Mouse (Mus musculus) C2C12 (cell line): ENCODE measurements at regions not wholly inside any gene's neighbourhood (a gene's known extent, or its start where the extent isn't known, plus 50 kb on each side); places are given as distances from the start of the nearest gene placed in this dataset.

ENCODE experiments used
- H3K27me3 ChIP-seq: one replicate; pipeline ENCODE4 v1.6.1; 2011; ENCODE audit not compliant: control insufficient read depth, insufficient read depth, insufficient read length
- H3K36me3 ChIP-seq: one replicate; pipeline ENCODE4 v1.6.1; 2011; ENCODE audit not compliant: control insufficient read depth, insufficient read depth
- H3K4me3 ChIP-seq: one replicate; pipeline ENCODE4 v1.5.1; 2011; ENCODE audit warnings: mild to moderate bottlenecking, control low read depth; ENCODE audit not compliant: poor library complexity, insufficient read depth, severe bottlenecking
- H3K79me2 ChIP-seq: one replicate; pipeline ENCODE4 v1.6.1; 2011; ENCODE audit not compliant: control insufficient read depth, insufficient read depth
- H3K79me3 ChIP-seq: one replicate; pipeline ENCODE4 v1.6.1; 2011; ENCODE audit warnings: low read depth, control low read depth
- H3ac ChIP-seq: one replicate; pipeline ENCODE3; 2011; ENCODE audit warnings: low read depth; ENCODE audit not compliant: control insufficient read depth, insufficient read length
- CEBPB ChIP-seq: IDR thresholded peaks from one replicate; pipeline ENCODE4 v1.6.1; 2011; ENCODE audit warnings: low read depth, mild to moderate bottlenecking, control low read depth, moderate library complexity
- CTCF ChIP-seq: IDR thresholded peaks from one replicate; pipeline ENCODE4 v1.5.1; 2011; ENCODE audit not compliant: control insufficient read depth, insufficient read depth, insufficient read length
- FOSL1 ChIP-seq: IDR thresholded peaks from one replicate; pipeline ENCODE4 v1.8.0; 2011; ENCODE audit warnings: mild to moderate bottlenecking, low read length; ENCODE audit not compliant: poor library complexity, insufficient read depth, severe bottlenecking
- MAX ChIP-seq: IDR thresholded peaks from one replicate; pipeline ENCODE4 v1.6.1; 2011; ENCODE audit warnings: mild to moderate bottlenecking, control low read depth
- MYOD1 ChIP-seq: IDR thresholded peaks from one replicate; pipeline ENCODE4 v1.6.1; 2011; ENCODE audit warnings: low read depth; ENCODE audit not compliant: control insufficient read depth, insufficient read length
- MYOG ChIP-seq: IDR thresholded peaks from one replicate; pipeline ENCODE4 v1.6.1; 2011; ENCODE audit not compliant: control insufficient read depth, insufficient read length; ENCODE audit errors: extremely low read depth
- USF1 ChIP-seq: IDR thresholded peaks from one replicate; pipeline ENCODE4 v1.6.1; 2011; ENCODE audit warnings: low read depth, mild to moderate bottlenecking, control low read depth, moderate library complexity

DNA sequence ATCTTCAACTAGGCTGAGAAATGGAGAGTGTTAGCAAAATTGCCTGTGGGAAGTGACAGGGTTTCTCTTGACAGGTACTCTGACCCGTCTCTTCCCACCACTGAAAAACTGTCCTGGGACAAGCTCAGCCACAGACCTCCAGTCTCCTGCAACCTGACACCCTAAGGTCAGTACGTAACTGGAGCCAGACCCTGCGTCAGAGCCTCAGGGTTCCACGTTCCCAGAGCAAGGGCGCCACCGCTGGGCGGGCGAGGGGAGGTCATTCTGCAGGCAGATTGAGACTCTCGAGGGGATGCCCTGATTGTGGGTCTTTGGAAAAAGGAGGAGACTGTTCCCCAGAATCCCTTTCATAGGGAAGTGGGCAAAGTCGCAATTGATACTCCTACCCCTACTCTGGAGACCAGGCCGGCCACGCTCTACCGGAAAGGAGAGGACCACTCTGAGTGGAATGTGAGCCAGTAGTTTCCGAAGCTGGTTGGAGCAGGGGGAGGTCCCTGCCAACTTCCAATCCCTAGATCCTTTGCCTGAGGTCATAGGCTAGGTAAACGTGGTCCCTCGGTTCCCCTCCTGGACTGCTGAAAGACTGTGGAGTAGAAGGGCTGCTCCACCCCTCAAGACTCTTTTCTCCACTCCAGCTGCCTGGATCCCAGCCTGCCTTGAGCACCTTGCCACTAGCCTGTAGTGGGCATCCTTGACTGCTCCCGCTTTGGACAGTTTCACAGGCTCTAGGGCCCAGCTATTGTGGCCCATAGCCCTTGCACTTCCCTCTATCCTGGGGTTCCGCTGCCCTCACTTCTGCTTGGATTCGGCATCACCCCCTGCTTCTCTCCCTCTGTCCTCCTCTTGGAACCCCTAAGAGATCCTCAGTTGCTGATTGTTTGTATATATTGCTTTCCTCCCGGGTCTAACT lies 61.0 kb upstream of the Lpcat1 start:
- peak; percentile 29 for TF ChIP-seq CTCF
- TF ChIP-seq CEBPB: no peak
- Histone ChIP-seq H3K79me2 (no peaks in the 10 kb centered on the region), H3K79me3 (no peaks in the 10 kb centered on the region), H3ac (no peak overlapping the region), H3K36me3 (no peaks in the 10 kb centered on the region), H3K4me3 (no peak overlapping the region), H3K27me3 (no peaks in the 10 kb centered on the region)

DNA sequence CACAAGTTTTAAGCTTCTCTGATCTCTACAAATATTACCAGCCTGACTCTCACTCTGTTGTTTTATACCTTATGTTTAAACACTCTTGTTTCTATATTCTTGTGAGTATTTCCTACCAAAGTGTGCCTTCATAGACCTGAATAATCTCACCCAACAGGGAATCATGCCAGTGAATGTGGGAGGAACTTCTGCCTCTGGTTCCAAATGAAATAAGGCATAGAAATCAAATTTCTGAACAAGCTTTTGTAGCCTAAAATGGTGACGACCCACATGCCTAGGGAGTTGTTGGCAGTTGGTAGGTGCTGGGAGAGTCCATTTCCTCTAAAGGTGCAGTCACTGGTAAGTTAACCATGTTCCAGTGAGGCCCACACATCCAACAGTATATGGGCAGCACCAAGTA lies 66.1 kb upstream of the Lpcat1 start:
- Histone ChIP-seq H3K79me3 (no peaks in the 10 kb centered on the region), H3K27me3 (peaks cover 5% of the 10 kb centered on the region), H3K36me3 (no peaks in the 10 kb centered on the region), H3K79me2 (no peaks in the 10 kb centered on the region), H3K4me3 (no peak overlapping the region), H3ac (no peak overlapping the region)
- TF ChIP-seq FOSL1 (no peak), MYOG (no peak), USF1 (no peak), MYOD1 (no peak), MAX (no peak), CTCF (no peak), CEBPB (no peak)

- Histone ChIP-seq H3K79me2 (no peaks in the 10 kb centered on the region), H3K27me3 (peaks cover 8% of the 10 kb centered on the region), H3K4me3 (no peak overlapping the region), H3ac (no peak overlapping the region), H3K79me3 (no peaks in the 10 kb centered on the region), H3K36me3 (no peaks in the 10 kb centered on the region)
- TF ChIP-seq CEBPB (no peak), FOSL1 (no peak), MYOD1 (no peak), MYOG (no peak), CTCF (no peak), MAX (no peak), USF1 (no peak)
Observed at GRCm38 (mm10) chr13:73397033-73397432, 68.7 kb upstream of the Ndufs6 start.

- H3K79me3 ChIP-seq: no peaks in the 10 kb centered on the region
- no peak overlapping the region for H3K4me3 ChIP-seq
- no peaks in the 10 kb centered on the region for H3K79me2 ChIP-seq
- H3ac ChIP-seq: no peak overlapping the region
- H3K36me3 ChIP-seq: no peaks in the 10 kb centered on the region
- TF ChIP-seq MYOD1 (no peak), MAX (no peak), CEBPB (no peak), FOSL1 (no peak), MYOG (no peak), CTCF (no peak), USF1 (no peak)
- peaks cover 8% of the 10 kb centered on the region for H3K27me3 ChIP-seq
Observed at GRCm38 (mm10) chr13:73395856-73396255, 67.5 kb upstream of the Ndufs6 start.

- no peaks in the 10 kb centered on the region for H3K79me2 ChIP-seq
- H3K79me3 ChIP-seq: no peaks in the 10 kb centered on the region
- peaks cover 3% of the 10 kb centered on the region for H3K27me3 ChIP-seq
- no peak overlapping the region for H3K4me3 ChIP-seq
- TF ChIP-seq CEBPB (no peak), USF1 (no peak), MAX (no peak), MYOG (no peak), CTCF (no peak), MYOD1 (no peak), FOSL1 (no peak)
- H3ac ChIP-seq: no peak overlapping the region
- no peaks in the 10 kb centered on the region for H3K36me3 ChIP-seq
Observed at GRCm38 (mm10) chr13:73389051-73389450, 60.7 kb upstream of the Ndufs6 start.

DNA sequence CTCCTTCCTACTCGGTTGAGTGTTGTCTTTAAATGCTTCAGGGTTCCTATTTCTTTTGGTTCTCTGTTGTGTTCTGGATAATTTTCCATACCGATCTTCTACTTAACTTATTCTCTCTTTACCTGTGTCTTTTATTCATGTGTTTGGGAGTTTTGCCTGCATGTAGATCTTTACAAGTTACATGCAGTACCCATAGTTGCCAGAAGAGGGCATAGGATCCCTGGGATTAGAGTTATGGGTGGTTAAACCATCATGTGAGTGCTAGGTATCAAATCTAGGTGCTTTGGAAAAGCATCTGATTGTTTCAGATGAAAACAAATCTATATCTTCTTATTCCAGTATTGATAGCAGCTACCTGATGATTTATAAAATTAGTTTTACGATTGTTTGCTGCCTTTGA lies 55.2 kb upstream of the Ndufs6 start:
- Histone ChIP-seq H3K4me3 (no peak overlapping the region), H3ac (no peak overlapping the region), H3K36me3 (no peaks in the 10 kb centered on the region), H3K79me2 (no peaks in the 10 kb centered on the region), H3K79me3 (no peaks in the 10 kb centered on the region), H3K27me3 (peaks cover 3% of the 10 kb centered on the region)
- no peak for TF ChIP-seq USF1
- no peak for TF ChIP-seq MAX
